Mouse (Mus musculus) embryonic facial prominence, embryonic 14.5 days (tissue): ENCODE results near the gene Sirpa. TPM values are rescaled to one million over a fixed set of nuclear protein-coding genes. Genes with fewer than 3 reads are reported as not detected.

ENCODE experiments used
- ATAC-seq: fragments of 200-750 bp; cut with Nextera tagmentation; 2 replicates; pipeline ENCODE4 v1.8.0; 2017; ENCODE audit warnings: low read depth, moderate number of reproducible peaks, moderate TSS enrichment
- DNase-seq: peaks from one replicate; pipeline ENCODE4 v3.0.0-alpha.2; 2015; ENCODE audit warnings: low spot score
- H3K27ac ChIP-seq: fragments of 300-500 bp; sonication (generic); replicated peaks from 2 replicates; pipeline ENCODE4 v1.5.1; 2014; ENCODE audit warnings: low read depth, mild to moderate bottlenecking, low read length, moderate library complexity
- H3K27me3 ChIP-seq: fragments of 300-500 bp; sonication (generic); replicated peaks from 2 replicates; pipeline ENCODE4 v1.6.1; 2014; ENCODE audit warnings: low read length; ENCODE audit not compliant: control insufficient read depth, insufficient read depth
- H3K36me3 ChIP-seq: fragments of 300-500 bp; sonication (generic); 2 replicates; pipeline ENCODE4 v1.6.1; 2014; ENCODE audit warnings: low read length, mixed read lengths; ENCODE audit not compliant: control insufficient read depth, insufficient read depth
- H3K4me1 ChIP-seq: fragments of 300-500 bp; sonication (generic); 2 replicates; pipeline ENCODE4 v1.6.1; 2014; ENCODE audit warnings: antibody characterized with exemption, low read length; ENCODE audit not compliant: control insufficient read depth, insufficient read depth
- H3K4me2 ChIP-seq: fragments of 300-500 bp; sonication (generic); 2 replicates; pipeline ENCODE4 v1.6.1; 2014; ENCODE audit warnings: low read depth, mild to moderate bottlenecking, low read length, moderate library complexity, mixed read lengths
- H3K4me3 ChIP-seq: fragments of 300-500 bp; sonication (generic); 2 replicates; pipeline ENCODE4 v1.5.1; 2014; ENCODE audit warnings: low read depth, mild to moderate bottlenecking, low read length
- H3K9ac ChIP-seq: fragments of 300-500 bp; sonication (generic); 2 replicates; pipeline ENCODE4 v1.6.1; 2014; ENCODE audit warnings: low read depth, mild to moderate bottlenecking, low read length, moderate library complexity, mixed read lengths
- H3K9me3 ChIP-seq: fragments of 300-500 bp; sonication (generic); 2 replicates; pipeline ENCODE4 v1.6.1; 2016; ENCODE audit warnings: low read length; ENCODE audit not compliant: control insufficient read depth
- WGBS: fragments of 180-500 bp; shearing (Covaris S2); extraction: QIAGEN DNeasy Blood & Tissue Kit; methylation state at CpG from one replicate; pipeline ENCODE4 v1.1.7; 2014; 5-methylcytosine and 5-hydroxymethylcytosine counted together
- polyA plus RNA-seq: library from polyadenylated mRNA; unstranded; fragments of >200 nt; fragmentation: Nextera tagmentation; extraction: Ambion mirVana; gene quantifications from 2 replicates; pipeline ENCODE4 v1.2.1, GENCODE M21; 2014

Gene Sirpa
- polyA plus RNA-seq, 1 experiment from 2014 or later, result 39.1 TPM

DNA sequence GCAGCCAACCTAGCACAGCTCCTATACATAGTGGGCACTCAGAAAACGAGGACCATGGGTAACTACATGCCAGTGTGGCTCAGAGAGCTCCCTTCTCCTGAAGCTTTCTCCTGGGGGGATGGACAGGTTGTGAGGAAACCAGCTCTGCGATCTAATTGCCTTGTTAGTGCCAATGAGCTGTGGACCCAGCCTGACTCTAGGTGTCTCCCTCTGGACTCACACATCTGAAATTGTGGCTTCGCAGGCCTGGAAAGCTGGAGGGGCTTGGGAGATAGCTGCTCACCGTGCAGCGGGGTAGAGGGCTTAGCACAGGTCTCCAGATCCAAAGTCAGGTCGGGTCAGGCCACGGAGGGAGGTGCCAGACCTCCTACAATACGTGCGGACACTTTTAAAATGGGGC is 5.5 kb downstream of the Sirpa start:
- Histone ChIP-seq H3K27ac (no peak overlapping the region), H3K4me3 (no peak overlapping the region), H3K4me2 (no peak overlapping the region), H3K27me3 (no peaks in the 10 kb centered on the region), H3K4me1 (peaks cover 13% of the 10 kb centered on the region), H3K9me3 (no peaks in the 10 kb centered on the region), H3K9ac (no peak overlapping the region), H3K36me3 (no peaks in the 10 kb centered on the region)
- 72% methylated on average over 9 of the region's 9 CpGs for WGBS
- no peak for DNase-seq
- no peak for ATAC-seq

- Histone ChIP-seq H3K4me3 (no peak overlapping the region), H3K4me1 (peaks cover 6% of the 10 kb centered on the region), H3K27me3 (no peaks in the 10 kb centered on the region), H3K4me2 (no peak overlapping the region), H3K9me3 (no peaks in the 10 kb centered on the region), H3K9ac (no peak overlapping the region), H3K36me3 (no peaks in the 10 kb centered on the region), H3K27ac (no peak overlapping the region)
- WGBS, result 46% methylated on average over 8 of the region's 8 CpGs
- DNase-seq (no peak), ATAC-seq (no peak)
These were observed 6.8 kb downstream of the Sirpa start for GRCm38 (mm10) chr2:129599231-129600084.

DNA sequence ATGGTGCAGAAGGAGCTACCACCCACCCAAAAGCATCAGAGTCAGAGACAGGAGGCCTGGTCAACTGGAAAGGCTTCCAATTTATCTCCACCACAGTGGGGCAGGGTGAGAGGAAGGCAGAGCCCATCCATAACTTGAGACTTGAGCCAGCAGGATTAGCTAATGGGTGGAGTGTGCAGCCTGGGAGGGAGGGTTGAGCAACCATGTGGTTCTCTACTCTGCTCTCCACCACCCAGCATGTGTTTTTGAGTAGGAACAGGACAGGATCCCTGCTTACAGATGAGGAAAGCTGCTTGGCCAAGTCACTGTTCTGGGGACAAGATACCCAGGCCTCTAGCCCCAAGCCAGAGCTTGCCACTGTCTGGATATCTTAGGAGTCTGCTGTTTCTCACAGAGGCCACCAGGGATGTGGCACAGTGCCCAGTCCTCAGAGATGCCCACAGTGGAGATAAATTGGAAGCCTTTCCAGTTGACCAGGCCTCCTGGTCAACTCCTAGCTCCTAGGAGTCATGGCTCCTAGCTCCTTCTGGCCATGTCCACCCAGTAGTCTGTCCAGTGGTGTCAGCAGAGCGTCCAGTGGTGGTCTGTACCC is 8.5 kb downstream of the Sirpa start:
- no peaks in the 10 kb centered on the region for H3K9me3 ChIP-seq

DNA sequence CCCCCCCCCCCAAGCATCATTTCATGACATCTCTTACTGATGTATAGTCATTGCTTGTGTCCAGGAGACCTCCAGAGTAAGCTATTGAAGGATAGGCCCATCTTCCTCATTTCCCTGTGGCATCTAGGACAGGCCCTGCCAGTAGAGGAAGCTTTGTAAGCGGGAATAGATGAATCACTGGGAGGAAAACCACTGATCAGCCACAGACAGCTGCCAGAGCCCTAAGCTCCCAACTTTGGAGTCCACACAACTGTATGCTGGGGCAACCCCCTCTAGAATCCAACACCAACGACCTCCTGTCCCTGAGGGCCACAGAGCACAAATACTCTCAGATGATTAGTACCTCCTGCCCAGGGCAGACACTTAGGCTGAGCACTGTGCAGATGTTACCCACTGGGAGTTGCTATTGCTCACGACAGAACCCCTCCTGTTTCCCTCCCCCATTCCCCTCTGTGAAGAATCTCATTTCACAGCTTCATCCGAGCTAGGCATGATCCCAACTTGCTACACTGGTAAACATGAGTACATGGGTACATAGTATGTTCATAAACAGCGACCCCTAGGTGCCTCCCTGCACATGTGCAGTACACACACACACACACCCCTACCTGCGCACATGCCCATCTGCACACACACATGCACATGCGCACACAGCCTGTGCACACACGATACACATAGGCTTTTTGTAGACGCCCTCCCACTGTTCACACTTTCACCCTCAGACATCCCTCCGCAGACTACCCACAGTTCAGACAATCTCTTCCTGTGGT is 9.4 kb downstream of the Sirpa start:
- H3K9ac ChIP-seq, result no peak overlapping the region
- WGBS, result 77% methylated on average over 10 of the region's 10 CpGs

More for the DNA sequence above, 8.5 kb downstream of the Sirpa start:
- Histone ChIP-seq H3K9ac (no peak overlapping the region), H3K27me3 (no peaks in the 10 kb centered on the region), H3K36me3 (no peaks in the 10 kb centered on the region), H3K4me1 (peaks cover 6% of the 10 kb centered on the region), H3K4me2 (no peak overlapping the region), H3K4me3 (no peak overlapping the region), H3K27ac (no peak overlapping the region)
- 67% methylated on average over 1 of the region's 1 CpGs for WGBS
- ATAC-seq (no peak), DNase-seq (no peak)

GRCm38 (mm10) chr2:129602856-129603255 is 10.2 kb downstream of the Sirpa start:
- peaks cover 6% of the 10 kb centered on the region for H3K4me1 ChIP-seq
- H3K36me3 ChIP-seq, result no peaks in the 10 kb centered on the region
- ATAC-seq (no peak), DNase-seq (no peak)
- no peak overlapping the region for H3K27ac ChIP-seq
- no peak overlapping the region for H3K9ac ChIP-seq
- no peaks in the 10 kb centered on the region for H3K9me3 ChIP-seq
- H3K4me2 ChIP-seq, result no peak overlapping the region
- H3K4me3 ChIP-seq, result no peak overlapping the region
- 93% methylated on average over 7 of the region's 7 CpGs for WGBS
- H3K27me3 ChIP-seq, result no peaks in the 10 kb centered on the region

More for the DNA sequence above, 9.4 kb downstream of the Sirpa start:
- H3K36me3 ChIP-seq, result no peaks in the 10 kb centered on the region
- H3K4me2 ChIP-seq, result no peak overlapping the region
- DNase-seq, result no peak
- no peak overlapping the region for H3K27ac ChIP-seq
- peaks cover 6% of the 10 kb centered on the region for H3K4me1 ChIP-seq
- H3K4me3 ChIP-seq, result no peak overlapping the region
- H3K9me3 ChIP-seq, result no peaks in the 10 kb centered on the region
- H3K27me3 ChIP-seq, result no peaks in the 10 kb centered on the region
- ATAC-seq, result no peak

DNA sequence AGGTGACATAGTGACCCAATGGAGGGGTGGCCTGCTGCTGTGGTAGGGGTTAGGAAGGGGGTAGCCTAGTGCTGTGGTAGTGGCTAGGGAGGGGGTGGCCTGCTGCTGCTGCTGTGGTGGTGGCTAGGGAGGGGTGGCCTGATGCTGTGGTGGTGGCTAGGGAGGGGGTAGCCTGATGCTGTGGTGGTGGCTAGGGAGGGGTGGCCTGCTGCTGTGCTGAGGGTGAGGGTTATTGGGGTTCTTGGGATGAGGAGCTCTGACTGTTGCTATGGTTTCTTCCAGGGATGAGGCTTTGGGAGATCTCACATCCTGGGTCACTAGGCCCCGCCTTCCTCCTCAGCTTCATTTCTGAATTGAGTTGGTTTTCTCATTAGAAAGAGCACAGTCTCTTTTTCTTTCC is 10.9 kb downstream of the Sirpa start:
- peak; percentile 76 for ATAC-seq
- Histone ChIP-seq H3K27ac (no peak overlapping the region), H3K36me3 (no peaks in the 10 kb centered on the region), H3K4me2 (no peak overlapping the region), H3K9ac (no peak overlapping the region), H3K9me3 (no peaks in the 10 kb centered on the region), H3K4me3 (no peak overlapping the region), H3K27me3 (no peaks in the 10 kb centered on the region), H3K4me1 (peaks cover 6% of the 10 kb centered on the region)
- WGBS, result 70% methylated on average over 1 of the region's 1 CpGs
- DNase-seq, result no peak

DNA sequence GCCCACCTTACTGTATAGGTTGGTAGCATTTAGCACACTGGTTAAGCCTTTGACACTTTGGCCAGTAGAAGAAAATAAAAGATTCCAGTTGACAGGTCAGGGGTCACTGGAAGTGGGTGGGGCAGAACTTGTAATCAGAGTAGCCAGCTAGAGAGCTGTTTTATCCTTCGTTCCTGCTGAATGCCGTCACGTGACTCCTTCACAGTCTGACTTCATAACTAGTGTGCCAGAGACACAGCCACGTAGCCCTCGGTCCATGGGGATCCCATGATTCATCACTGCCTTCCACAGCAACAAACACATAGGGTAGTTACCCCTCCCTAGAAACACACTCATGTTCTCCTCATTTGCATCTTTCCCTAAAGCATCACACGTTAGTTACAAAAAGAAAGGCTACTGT is 11.4 kb downstream of the Sirpa start:
- Histone ChIP-seq H3K4me1 (peaks cover 3% of the 10 kb centered on the region), H3K36me3 (no peaks in the 10 kb centered on the region), H3K9me3 (no peaks in the 10 kb centered on the region), H3K27me3 (no peaks in the 10 kb centered on the region), H3K9ac (no peak overlapping the region), H3K4me2 (no peak overlapping the region), H3K27ac (no peak overlapping the region), H3K4me3 (no peak overlapping the region)
- 17% methylated on average over 6 of the region's 6 CpGs for WGBS
- ATAC-seq, result no peak
- peak; percentile 28 for DNase-seq

DNA sequence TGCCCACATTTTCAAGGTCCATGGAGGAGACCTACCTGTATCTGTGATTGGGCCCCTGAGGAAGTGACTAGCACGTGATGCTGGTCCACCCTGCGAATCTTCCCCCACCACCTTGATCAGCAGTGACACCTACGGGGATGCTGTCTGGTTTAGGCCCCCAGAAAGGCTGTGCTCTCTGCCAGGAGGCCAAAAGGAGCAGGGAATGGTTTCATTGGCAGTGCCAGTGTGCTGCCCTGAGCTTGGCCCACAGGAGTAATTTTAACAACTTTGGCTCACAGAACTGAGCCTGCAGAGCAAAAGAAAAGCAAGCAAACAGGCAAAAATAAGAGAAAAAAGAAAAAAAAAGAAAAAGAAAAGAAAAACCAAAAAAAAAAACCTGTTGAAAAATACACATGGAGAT is 13.2 kb downstream of the Sirpa start:
- 73% methylated on average over 3 of the region's 3 CpGs for WGBS

More for the DNA sequence above, 13.2 kb downstream of the Sirpa start:
- H3K27ac ChIP-seq, result no peak overlapping the region
- no peak for DNase-seq
- no peaks in the 10 kb centered on the region for H3K27me3 ChIP-seq
- peaks cover 7% of the 10 kb centered on the region for H3K36me3 ChIP-seq
- no peak overlapping the region for H3K4me3 ChIP-seq
- no peak overlapping the region for H3K4me2 ChIP-seq
- no peaks in the 10 kb centered on the region for H3K9me3 ChIP-seq
- ATAC-seq, result no peak
- no peaks in the 10 kb centered on the region for H3K4me1 ChIP-seq
- H3K9ac ChIP-seq, result no peak overlapping the region
